Mouse (Mus musculus) cerebellum, postnatal 36 days (tissue): ENCODE results near the gene Paqr8.

Source experiments
- DNase-seq, 2 experiments: peaks; one replicate each; pipeline ENCODE4 v3.0.0; 2021 to 2022; ENCODE audit warnings: mixed read lengths in 2 of 2

Paqr8 gene

GRCm38 (mm10) chr1:20890404-20890921 is at the start of gene Paqr8:
TSS of gene Paqr8 (plus strand) at chr1:20890606.
- DNase-seq: peak; percentile 82 to 89

- no peak for DNase-seq
Observed at GRCm38 (mm10) chr1:20856924-20857902, 33.2 kb upstream of the Paqr8 start.

- no peak for DNase-seq
Observed at GRCm38 (mm10) chr1:20860775-20861174, 29.6 kb upstream of the Paqr8 start.

GRCm38 (mm10) chr1:20861865-20862264 is 28.5 kb upstream of the Paqr8 start:
- DNase-seq: no peak

DNA sequence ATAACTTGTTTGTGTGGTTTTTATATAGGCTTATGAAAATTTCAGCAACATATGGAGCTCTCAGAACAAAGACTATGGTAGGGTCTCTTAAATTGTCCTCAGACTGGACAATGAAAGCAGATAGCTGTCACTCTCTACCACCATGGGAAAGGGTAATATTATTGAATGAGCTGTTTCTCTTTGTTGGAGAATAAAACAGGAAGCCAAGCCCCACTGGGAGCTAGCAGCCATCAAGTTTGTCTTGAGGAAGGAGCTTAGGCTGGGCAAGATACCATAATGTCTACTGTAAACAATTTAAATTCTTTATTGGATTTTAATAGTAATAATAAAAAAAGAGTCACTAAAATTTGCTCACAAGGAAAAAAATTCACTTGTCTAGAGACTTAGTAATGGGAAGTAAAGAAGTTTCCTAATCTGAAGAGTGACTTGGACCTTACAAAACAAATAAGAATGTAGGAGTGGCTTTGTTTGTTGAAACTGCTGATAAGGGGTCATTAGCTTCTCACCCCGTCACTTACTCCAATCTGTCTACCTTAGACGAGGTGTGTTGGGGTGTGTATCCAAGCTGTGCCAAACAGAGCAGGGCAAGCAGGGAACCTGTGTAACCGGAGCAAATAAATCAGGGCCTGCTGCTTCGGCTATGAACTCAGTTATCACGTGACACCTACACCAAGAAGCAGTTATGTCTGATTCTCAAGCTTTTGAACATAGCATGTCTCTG is 26.8 kb upstream of the Paqr8 start:
- no peak for DNase-seq

- DNase-seq: peak; percentile 22
Observed at GRCm38 (mm10) chr1:20867241-20867902, 23.0 kb upstream of the Paqr8 start.

GRCm38 (mm10) chr1:20868036-20868435 is 22.4 kb upstream of the Paqr8 start:
- DNase-seq: no peak

DNA sequence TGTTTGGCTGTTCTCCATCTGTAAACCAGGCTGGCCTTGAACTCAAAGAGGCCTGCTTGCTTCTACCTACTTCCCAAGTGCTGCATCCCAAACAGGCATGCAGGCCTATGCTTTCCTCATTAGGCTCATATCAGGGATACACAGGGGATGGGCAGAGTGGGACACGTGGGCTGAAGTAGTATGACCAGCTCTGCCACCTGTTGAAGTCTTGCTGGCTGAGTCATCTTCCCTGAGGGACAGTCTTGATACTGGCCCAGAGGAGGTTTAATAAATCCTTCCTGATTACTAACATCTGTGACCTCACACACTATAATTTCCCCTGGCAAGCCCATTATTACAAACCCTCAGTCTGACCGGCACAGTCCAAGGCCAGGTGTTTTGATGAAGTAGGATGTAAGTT is 19.5 kb upstream of the Paqr8 start:
- DNase-seq: no peak

GRCm38 (mm10) chr1:20872496-20872895 is 17.9 kb upstream of the Paqr8 start:
- DNase-seq: no peak

GRCm38 (mm10) chr1:20874061-20874460 is 16.3 kb upstream of the Paqr8 start:
- DNase-seq: no peak

DNA sequence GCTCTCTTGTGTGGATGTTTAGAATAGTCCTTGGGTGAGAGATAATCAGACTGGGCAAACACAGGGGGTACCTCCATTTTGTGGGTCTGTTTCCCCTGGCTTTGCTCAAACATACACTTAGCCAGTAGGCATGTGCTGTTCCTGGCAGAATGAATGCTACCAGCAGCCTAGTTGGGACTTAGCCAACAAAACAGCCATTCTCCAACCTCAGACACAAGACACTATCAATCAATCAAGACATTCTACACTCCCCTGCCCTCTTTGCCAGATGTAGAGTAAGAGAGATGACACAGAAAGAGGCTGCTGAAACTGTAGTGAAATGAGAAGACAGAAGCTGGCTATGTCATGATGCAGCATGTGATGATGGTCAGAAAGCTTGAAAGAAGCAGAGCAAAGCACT is 13.1 kb upstream of the Paqr8 start:
- DNase-seq: no peak

- no peak for DNase-seq
Observed at GRCm38 (mm10) chr1:20879361-20879760, 11.0 kb upstream of the Paqr8 start.

- no peak for DNase-seq
Observed at GRCm38 (mm10) chr1:20883079-20883478, 7.3 kb upstream of the Paqr8 start.

DNA sequence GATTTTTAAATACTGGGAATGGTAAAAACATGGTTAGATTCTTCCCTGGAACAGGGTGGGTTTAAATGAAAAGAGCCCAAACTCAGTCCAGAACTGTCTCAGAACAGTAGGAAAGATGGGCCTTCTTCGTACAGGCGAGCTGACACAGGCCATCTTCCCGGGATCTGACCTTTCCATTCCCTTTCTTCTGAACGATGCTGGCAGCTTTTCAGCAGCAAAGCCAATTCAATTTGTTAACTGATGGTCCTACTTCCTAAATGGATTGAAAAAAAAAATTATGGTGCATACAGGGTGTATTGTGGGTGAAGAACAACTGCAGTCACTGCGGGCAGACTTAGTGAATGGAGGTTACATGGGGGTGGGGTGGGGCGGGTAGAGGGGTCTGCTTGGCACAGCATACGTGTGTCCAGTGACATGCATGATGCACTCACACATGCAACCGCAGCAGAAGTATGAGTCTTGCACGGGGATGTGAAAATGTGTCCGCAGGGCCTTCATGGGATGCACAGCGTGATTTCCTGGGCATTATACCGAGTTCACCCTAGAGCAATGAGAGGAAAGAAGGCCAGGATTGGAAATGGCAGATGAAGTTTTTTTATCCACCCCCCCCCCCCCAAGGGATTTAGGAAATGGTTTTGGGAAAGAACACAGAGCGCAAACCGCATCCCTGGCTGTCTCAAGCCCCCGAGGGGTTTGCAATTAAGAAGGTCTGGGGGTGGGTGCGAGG is 566 bp upstream of the Paqr8 start:
- no peak for DNase-seq

DNA sequence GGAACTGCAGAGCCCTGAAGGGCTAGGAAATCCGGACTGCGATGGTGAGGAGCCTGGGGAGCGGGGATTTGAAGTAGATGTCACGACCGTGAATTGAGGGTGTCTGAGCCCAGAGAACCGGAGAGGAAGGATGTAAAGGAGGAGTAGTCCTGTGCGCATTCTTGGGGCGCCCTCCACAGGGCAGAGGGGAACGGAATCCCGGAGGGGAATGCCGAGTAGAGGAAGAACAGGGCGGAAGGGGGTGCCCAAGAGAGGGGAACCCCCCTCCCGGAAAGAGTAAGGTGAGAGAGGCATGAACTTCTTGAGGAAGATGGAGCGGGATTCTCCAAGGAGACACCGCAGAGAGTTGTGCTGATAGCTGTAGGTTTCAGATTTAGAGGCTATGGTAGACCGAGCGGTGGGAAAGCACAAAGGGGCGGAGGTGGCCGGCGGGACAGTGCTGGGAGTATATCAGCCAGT is 564 bp downstream of the Paqr8 start:
- DNase-seq: peak; percentile 79 to 82

DNA sequence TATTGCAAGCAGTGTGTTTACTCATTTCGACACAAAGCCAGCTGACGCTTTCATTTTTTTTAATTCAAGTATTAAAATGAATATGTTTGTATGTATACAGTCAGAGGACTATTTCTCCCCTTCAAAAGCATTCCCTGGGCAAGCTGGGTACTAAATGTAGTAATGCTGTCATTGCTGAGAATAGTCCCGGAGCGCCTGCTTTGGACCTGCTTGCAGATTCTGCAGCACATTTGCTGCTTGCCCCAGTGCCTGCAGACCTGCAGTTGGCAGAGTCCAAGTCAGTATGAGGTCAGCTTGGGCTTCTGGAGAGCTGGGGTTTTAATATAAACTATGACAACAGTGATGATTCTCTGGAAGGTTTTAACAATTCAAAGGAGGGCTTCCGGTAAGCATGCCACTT is 2.7 kb downstream of the Paqr8 start:
- peak; percentile 46 to 51 for DNase-seq

DNA sequence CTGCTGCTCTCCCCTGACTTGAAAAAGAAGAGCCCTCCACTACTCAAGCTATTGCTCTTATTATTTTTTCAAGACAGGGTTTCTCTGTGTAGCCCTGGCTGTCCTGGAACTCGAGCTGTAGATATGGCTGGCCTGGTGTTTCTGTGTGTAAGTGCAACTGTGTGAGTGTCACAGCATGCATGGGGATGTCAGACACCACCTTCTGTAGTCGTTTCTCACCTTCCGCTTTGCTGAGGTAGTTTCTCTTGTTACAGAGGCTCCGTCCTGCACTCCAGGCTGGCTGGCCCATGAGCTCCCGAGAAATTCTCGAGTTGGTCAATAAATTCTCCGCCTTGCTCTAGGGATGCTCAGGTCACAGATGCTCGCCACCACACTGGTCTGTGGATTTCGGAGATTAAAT is 8.0 kb downstream of the Paqr8 start:
- no peak for DNase-seq

- DNase-seq: no peak
Observed at GRCm38 (mm10) chr1:20900336-20900735, 9.9 kb downstream of the Paqr8 start.

GRCm38 (mm10) chr1:20905501-20906127 is 15.2 kb downstream of the Paqr8 start:
- DNase-seq: peak; percentile 75 to 84

- DNase-seq: peak in 1 of 2 experiments; percentile 30
Observed at GRCm38 (mm10) chr1:20906128-20906515, 15.7 kb downstream of the Paqr8 start.

DNA sequence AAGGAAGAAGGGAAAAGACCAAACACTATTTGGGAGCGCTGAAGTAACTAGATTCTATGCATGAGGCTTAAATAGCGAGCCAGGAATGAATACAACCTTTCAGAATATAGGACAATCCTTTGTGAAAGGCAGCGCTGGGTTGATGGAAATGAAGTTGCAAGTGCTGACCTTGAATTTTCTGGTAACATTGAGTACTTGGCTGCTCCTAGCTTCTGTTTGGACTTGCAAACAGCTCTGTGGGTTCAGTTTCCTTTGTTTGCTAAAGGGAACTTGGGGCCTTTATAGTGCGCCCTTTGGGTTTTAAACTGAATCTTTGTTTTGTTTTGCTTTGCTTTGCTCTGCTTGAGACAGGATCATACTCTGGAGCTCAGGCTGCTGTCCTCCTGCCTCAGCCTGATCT is 18.1 kb downstream of the Paqr8 start:
- no peak for DNase-seq

- no peak for DNase-seq
Observed at GRCm38 (mm10) chr1:20912115-20912514, 21.7 kb downstream of the Paqr8 start.
